Mouse (Mus musculus): Measurements from ENCODE around the gene Bcar3.

GRCm38 (mm10) chr3:122476656-122477055 lies 182.7 kb downstream of the Bcar3 start:
- TF ChIP-seq CTCF (IDR thresholded peaks at IDR 0.05; ENCODE audit: insufficient read depth, low read length) (no peak), POLR2A (IDR thresholded peaks at IDR 0.05; ENCODE audit: borderline replicate concordance, extremely low read depth, low read depth, low read length) (no peak)

Measured in lung, adult 2 months (tissue).